In genomic region chr17:67996097-67996768, GRCm38 (mm10) we compare ENCODE assay signal across 9 mouse cellular contexts. TPM values are rescaled to one million over a fixed set of nuclear protein-coding genes. Genes with fewer than 3 reads are reported as not detected.
A peak's percentile ranks its signal among the peaks of the same experiment; 100 is the strongest.
DNase-seq lines count a peak whose midpoint lies in the region; ATAC-seq and TF ChIP-seq lines count a peak whose summit lies in the region.
"Had no signal": no experiment of that assay in that cellular context is flagged by ENCODE, and none has a peak within 500 bp of the region (broad histone marks: within the 10 kb centered on the region; RNA-seq: fewer than 3 reads in every experiment).

No protein-coding gene starts in this region.

- peak; percentile 39 for ATAC-seq in forebrain, embryonic 11.5 days (replicated peaks; ENCODE audit: low FRiP score)
- ATAC-seq in forebrain, embryonic 14.5 days = no peak
- peak; percentile 67; the same call in 1 of the 2 replicates for ATAC-seq in heart, embryonic 16.5 days (replicated peaks; ENCODE audit: extremely low read depth, insufficient read depth, low FRiP score)
- peak; percentile 91 for ATAC-seq in lung, postnatal 0 days

- H3K4me3 ChIP-seq in forebrain, embryonic 11.5 days (ENCODE audit: low read depth, low read length) = no peak overlapping the region
- H3K4me3 ChIP-seq in forebrain, embryonic 14.5 days (ENCODE audit: low read depth, low read length) = no peak overlapping the region
- H3K4me3 ChIP-seq in heart, embryonic 16.5 days (ENCODE audit: low read length) = peak overlapping the region; percentile 14
- no peak overlapping the region for H3K4me3 ChIP-seq in lung, postnatal 0 days (ENCODE audit: low read depth, low read length)

- no peaks in the 10 kb centered on the region for H3K27me3 ChIP-seq in forebrain, embryonic 11.5 days (ENCODE audit: control insufficient read depth, insufficient read depth, low read length)
- H3K27me3 ChIP-seq in forebrain, embryonic 14.5 days (replicated peaks; ENCODE audit: control insufficient read depth, insufficient read depth, low read length) = no peaks in the 10 kb centered on the region
- no peaks in the 10 kb centered on the region for H3K27me3 ChIP-seq in heart, embryonic 16.5 days (ENCODE audit: control insufficient read depth, insufficient read depth, low read length)
- no peaks in the 10 kb centered on the region for H3K27me3 ChIP-seq in lung, postnatal 0 days (replicated peaks; ENCODE audit: insufficient read depth, low read length)
- H3K27me3 ChIP-seq: CH12.LX had no signal

- peak; percentile 37; the same call in 1 of the 2 replicates for TF ChIP-seq EP300 in lung, postnatal 0 days (IDR thresholded peaks at IDR 0.05)

- no peak for TF ChIP-seq CTCF in lung, postnatal 0 days (IDR thresholded peaks at IDR 0.05)

- H3K9ac ChIP-seq in forebrain, embryonic 11.5 days (ENCODE audit: low read length) = no peak overlapping the region
- no peak overlapping the region for H3K9ac ChIP-seq in forebrain, embryonic 14.5 days (ENCODE audit: low read length)
- H3K9ac ChIP-seq in heart, embryonic 16.5 days (ENCODE audit: low read length) = no peak overlapping the region
- no peak overlapping the region for H3K9ac ChIP-seq in lung, postnatal 0 days (replicated peaks; ENCODE audit: low read depth)

- no peaks in the 10 kb centered on the region for H3K9me3 ChIP-seq in forebrain, embryonic 11.5 days (ENCODE audit: control insufficient read depth, low read length)
- H3K9me3 ChIP-seq in forebrain, embryonic 14.5 days (replicated peaks; ENCODE audit: control insufficient read depth, low read length) = no peaks in the 10 kb centered on the region
- H3K9me3 ChIP-seq in heart, embryonic 16.5 days (replicated peaks; ENCODE audit: control insufficient read depth, low read length) = no peaks in the 10 kb centered on the region
- no peaks in the 10 kb centered on the region for H3K9me3 ChIP-seq in lung, postnatal 0 days (ENCODE audit: low read length)

- H3K4me2 ChIP-seq in forebrain, embryonic 11.5 days (ENCODE audit: low read depth, low read length, severe bottlenecking) = no peak overlapping the region
- no peak overlapping the region for H3K4me2 ChIP-seq in forebrain, embryonic 14.5 days (ENCODE audit: low read length)
- peak overlapping the region; percentile 53 for H3K4me2 ChIP-seq in heart, embryonic 16.5 days (ENCODE audit: low read depth, low read length)
- peak overlapping the region; percentile 12 for H3K4me2 ChIP-seq in lung, postnatal 0 days (replicated peaks; ENCODE audit: low read depth, low read length)

- H3K27ac ChIP-seq in forebrain, embryonic 11.5 days (ENCODE audit: low read depth, low read length) = no peak overlapping the region
- no peak overlapping the region for H3K27ac ChIP-seq in forebrain, embryonic 14.5 days (ENCODE audit: low read depth, low read length)
- H3K27ac ChIP-seq in heart, embryonic 16.5 days (ENCODE audit: low read length) = peak overlapping the region; percentile 42; the same call in 1 of the 2 replicates
- H3K27ac ChIP-seq in lung, postnatal 0 days (ENCODE audit: low read length) = peak overlapping the region; percentile 4; the same call in 1 of the 2 replicates

- no peak for DNase-seq in forebrain, embryonic 11.5 days (ENCODE audit: low spot score)
- DNase-seq in forebrain, embryonic 14.5 days (ENCODE audit: low spot score) = no peak
- peak; percentile 59 for DNase-seq in adipocyte (ENCODE audit: low spot score)
- peak; percentile 93 for DNase-seq in lung, postnatal 0 days (ENCODE audit: low spot score)
- no peak for DNase-seq in thymus, postnatal 36 days
- no peak for DNase-seq in ovary, postnatal 14 days (ENCODE audit: low spot score)
- no peak for DNase-seq in spleen, postnatal 36 days (ENCODE audit: low spot score in 2 of 2)

- no peaks in the 10 kb centered on the region for H3K36me3 ChIP-seq in forebrain, embryonic 11.5 days (ENCODE audit: control insufficient read depth, insufficient read depth, low read length)
- H3K36me3 ChIP-seq in forebrain, embryonic 14.5 days (ENCODE audit: control insufficient read depth, insufficient read depth, low read length) = no peaks in the 10 kb centered on the region
- no peaks in the 10 kb centered on the region for H3K36me3 ChIP-seq in heart, embryonic 16.5 days (ENCODE audit: control insufficient read depth, insufficient read depth)
- H3K36me3 ChIP-seq in lung, postnatal 0 days (ENCODE audit: insufficient read depth, low read length) = no peaks in the 10 kb centered on the region

- H3K4me1 ChIP-seq in forebrain, embryonic 11.5 days (replicated peaks; ENCODE audit: control insufficient read depth, insufficient read depth, low read length) = no peaks in the 10 kb centered on the region
- no peaks in the 10 kb centered on the region for H3K4me1 ChIP-seq in forebrain, embryonic 14.5 days (ENCODE audit: control insufficient read depth, insufficient read depth, low read length)
- peaks cover 7% of the 10 kb centered on the region for H3K4me1 ChIP-seq in heart, embryonic 16.5 days (ENCODE audit: control insufficient read depth, insufficient read depth, low read length)
- H3K4me1 ChIP-seq in lung, postnatal 0 days (ENCODE audit: insufficient read depth, low read depth, low read length) = no peaks in the 10 kb centered on the region; the same call in 1 of the 2 replicates

- 15% methylated on average over 14 of the region's 14 CpGs for WGBS in forebrain, embryonic 11.5 days
- WGBS in forebrain, embryonic 14.5 days = 17% methylated on average over 14 of the region's 14 CpGs
- WGBS in heart, embryonic 16.5 days = 9% methylated on average over 14 of the region's 14 CpGs
- WGBS in lung, postnatal 0 days = 4% methylated on average over 14 of the region's 14 CpGs

RNA-seq across cellular contexts. Expression of gene Arhgap28, which starts 7.7 kb away (rescaled TPM):
- polyA plus RNA-seq in forebrain, embryonic 11.5 days (2014; fragmentation: Nextera tagmentation; extraction: Ambion mirVana) = 20.8 and 21.9 TPM in 2 replicates
- polyA plus RNA-seq in forebrain, embryonic 14.5 days (2014; fragmentation: Nextera tagmentation; extraction: Ambion mirVana) = 5.4 and 6.6 TPM in 2 replicates
- 10.5 and 11.6 TPM in 2 replicates for polyA plus RNA-seq in heart, embryonic 16.5 days (2015; fragmentation: Nextera tagmentation; extraction: Ambion mirVana)
- polyA plus RNA-seq in lung, postnatal 0 days (2015; fragmentation: Nextera tagmentation; extraction: Ambion mirVana) = 12.2 and 13.3 TPM in 2 replicates

Comparison
In these comparisons a context has a peak if more than half of its experiments do, and no peak if none do; other contexts are left out.
1. DNase-seq: peak in adipocyte (single experiment) and lung, postnatal 0 days (single experiment); none in forebrain, embryonic 11.5 days (single experiment), forebrain, embryonic 14.5 days (single experiment), thymus, postnatal 36 days (0 of 2), ovary, postnatal 14 days (single experiment) and spleen, postnatal 36 days (0 of 2).
2. H3K27ac ChIP-seq: peak in heart, embryonic 16.5 days (single experiment) and lung, postnatal 0 days (single experiment); none in forebrain, embryonic 11.5 days (single experiment) and forebrain, embryonic 14.5 days (single experiment).
3. H3K4me2 ChIP-seq: peak in heart, embryonic 16.5 days (single experiment) and lung, postnatal 0 days (single experiment); none in forebrain, embryonic 11.5 days (single experiment) and forebrain, embryonic 14.5 days (single experiment).